Comparison of ENCODE assay signal across 7 mouse cellular contexts in the genomic region with DNA sequence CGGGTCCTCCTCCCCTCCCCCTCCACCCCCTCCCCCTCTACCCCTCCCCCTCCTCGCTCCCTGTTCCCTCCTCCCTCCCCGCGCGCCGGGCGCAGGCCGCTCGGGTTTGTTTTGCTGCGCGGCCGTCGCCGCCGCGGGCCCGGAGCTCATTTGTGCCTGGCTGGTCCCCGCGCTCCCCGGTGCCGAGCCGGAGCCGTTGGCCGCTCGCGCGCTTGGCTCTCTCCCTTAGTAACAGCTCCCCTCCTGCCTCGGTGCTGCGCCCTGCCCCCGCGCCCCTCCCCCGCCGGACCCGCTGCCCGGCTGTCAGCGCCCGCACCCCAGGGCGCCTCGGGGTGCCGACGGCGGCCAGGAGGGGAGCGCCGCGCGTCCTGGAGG. TPM values are rescaled to one million over a fixed set of nuclear protein-coding genes. Genes with fewer than 3 reads are reported as not detected.
A peak's percentile ranks its signal among the peaks of the same experiment; 100 is the strongest.
DNase-seq lines count a peak whose midpoint lies in the region; ATAC-seq lines count a peak whose summit lies in the region.

A gene (plus strand): TSS at position 92 of the 375 bp plus-strand sequence.

- peak within 1 kb of the TSS; percentile 95 for H3K9ac ChIP-seq in intestine, embryonic 15.5 days

- H3K27ac ChIP-seq in intestine, embryonic 15.5 days, result peak within 1 kb of the TSS; percentile 97
- H3K27ac ChIP-seq in midbrain, embryonic 10.5 days (replicated peaks), result peak within 1 kb of the TSS; percentile 100

- H3K4me2 ChIP-seq in intestine, embryonic 15.5 days (replicated peaks), result peak within 1 kb of the TSS; percentile 89

- peak; percentile 96 for DNase-seq in adrenal gland, adult 2 months
- DNase-seq in embryo, embryonic 11 days, result peak; percentile 96
- peak; percentile 91 to 93 for DNase-seq in gastrocnemius, postnatal 36 days
- peak; percentile 94 to 95 for DNase-seq in left cerebral cortex, postnatal 14 days (ENCODE audit: low spot score in 2 of 2)
- DNase-seq in midbrain, embryonic 10.5 days (ENCODE audit: low spot score), result peak; percentile 95
- DNase-seq in skeletal muscle tissue, adult 2 months (ENCODE audit: low read depth, low spot score), result peak; percentile 96

- peak; percentile 86 for ATAC-seq in intestine, embryonic 15.5 days

- no peaks in the 10 kb centered on the region for H3K36me3 ChIP-seq in intestine, embryonic 15.5 days
- peaks cover 11% of the 10 kb centered on the region for H3K36me3 ChIP-seq in midbrain, embryonic 10.5 days

- H3K4me1 ChIP-seq in intestine, embryonic 15.5 days (replicated peaks), result peaks cover 22% of the 10 kb centered on the region
- H3K4me1 ChIP-seq in midbrain, embryonic 10.5 days, result peaks cover 32% of the 10 kb centered on the region

- H3K9me3 ChIP-seq in intestine, embryonic 15.5 days, result no peaks in the 10 kb centered on the region
- H3K9me3 ChIP-seq in midbrain, embryonic 10.5 days (replicated peaks), result no peaks in the 10 kb centered on the region

- intact Hi-C loops in gastrocnemius, postnatal 36 days (cut with DNase I), result loop anchor here (1.0 to 2.0 kb wide), 4 partner anchors 90 to 140 kb away; no protein-coding TSS in a partner anchor
- intact Hi-C loops in left cerebral cortex, postnatal 14 days (cut with DNase I), result loop anchor here (1.0 to 5.0 kb wide), 8 partner anchors 66 to 1422 kb away; no protein-coding TSS in a partner anchor

- WGBS in intestine, embryonic 15.5 days, result 2% methylated on average over 32 of the region's 46 CpGs
- 0% methylated on average over 30 of the region's 46 CpGs for WGBS in midbrain, embryonic 10.5 days

- H3K4me3 ChIP-seq in intestine, embryonic 15.5 days (replicated peaks), result peak within 1 kb of the TSS; percentile 97
- peak within 1 kb of the TSS; percentile 92 for H3K4me3 ChIP-seq in midbrain, embryonic 10.5 days

- no peaks in the 10 kb centered on the region for H3K27me3 ChIP-seq in intestine, embryonic 15.5 days (replicated peaks)
- no peaks in the 10 kb centered on the region for H3K27me3 ChIP-seq in midbrain, embryonic 10.5 days (ENCODE audit: low read depth, poor library complexity, severe bottlenecking)

RNA-seq across cellular contexts. Expression of the gene that starts here (rescaled TPM):
- total RNA-seq in adrenal gland, adult 2 months (2021), result 10 to 100 TPM; 70.3 to 84.2 TPM
- 49.7 and 53.0 TPM in 2 replicates for polyA plus RNA-seq in adrenal gland, adult 2 months (2012; rRNA removed)
- 10 to 100 TPM; 48.8 to 50.6 TPM for total RNA-seq in gastrocnemius, postnatal 36 days (2021)
- 12.9 and 13.5 TPM in 2 replicates for polyA plus RNA-seq in intestine, embryonic 15.5 days (2015; fragmentation: Nextera tagmentation; extraction: Ambion mirVana)
- 100 to 1,000 TPM; 117 to 125 TPM for total RNA-seq in left cerebral cortex, postnatal 14 days (2021)
- 20.7 and 22.4 TPM in 2 replicates for polyA plus RNA-seq in midbrain, embryonic 10.5 days (2016; fragmentation: Nextera tagmentation; extraction: Ambion mirVana)

Comparison
In these comparisons a context has a peak if more than half of its experiments do, and no peak if none do; other contexts are left out.
1. Peak in every context shown above with its lines: DNase-seq, ATAC-seq, H3K4me3 ChIP-seq and H3K27ac ChIP-seq.